Mouse (Mus musculus): ENCODE results near the gene Map3k5. TPM values are rescaled to one million over a fixed set of nuclear protein-coding genes. Genes with fewer than 3 reads are reported as not detected.
A peak's percentile ranks its signal among the peaks of the same experiment; 100 is the strongest.

Gene Map3k5
- polyA plus RNA-seq, 1 experiment from 2014 or later = 3.1 TPM

- H3K4me3 ChIP-seq (ENCODE audit: low read depth, low read length) = no peak overlapping the region
- H3K36me3 ChIP-seq (ENCODE audit: insufficient read depth, low read length) = no peaks in the 10 kb centered on the region
- H3K4me2 ChIP-seq (replicated peaks; ENCODE audit: low read depth, low read length) = no peak overlapping the region
- no peak overlapping the region for H3K9ac ChIP-seq (replicated peaks; ENCODE audit: low read depth)
- no peak for TF ChIP-seq EP300 (IDR thresholded peaks at IDR 0.05)
- TF ChIP-seq CTCF (IDR thresholded peaks at IDR 0.05) = no peak
- H3K27me3 ChIP-seq (replicated peaks; ENCODE audit: insufficient read depth, low read length) = no peaks in the 10 kb centered on the region
- DNase-seq (ENCODE audit: low spot score) = no peak
- H3K4me1 ChIP-seq (ENCODE audit: insufficient read depth, low read depth, low read length) = no peaks in the 10 kb centered on the region
- 45% methylated on average over 2 of the region's 2 CpGs for WGBS
- ATAC-seq = no peak
- no peaks in the 10 kb centered on the region for H3K9me3 ChIP-seq (ENCODE audit: low read length)
- no peak overlapping the region for H3K27ac ChIP-seq (ENCODE audit: low read length)
These were observed 153.6 kb downstream of the Map3k5 start for GRCm38 (mm10) chr10:20087841-20088240.

GRCm38 (mm10) chr10:20089026-20089425 is 154.8 kb downstream of the Map3k5 start:
- ATAC-seq = no peak
- DNase-seq (ENCODE audit: low spot score) = no peak
- no peaks in the 10 kb centered on the region for H3K36me3 ChIP-seq (ENCODE audit: insufficient read depth, low read length)
- no peak overlapping the region for H3K27ac ChIP-seq (ENCODE audit: low read length)
- no peaks in the 10 kb centered on the region for H3K4me1 ChIP-seq (ENCODE audit: insufficient read depth, low read depth, low read length)
- no peaks in the 10 kb centered on the region for H3K9me3 ChIP-seq (ENCODE audit: low read length)
- WGBS = 49% methylated on average over 3 of the region's 3 CpGs
- no peak for TF ChIP-seq CTCF (IDR thresholded peaks at IDR 0.05)
- no peak for TF ChIP-seq EP300 (IDR thresholded peaks at IDR 0.05)
- H3K27me3 ChIP-seq (replicated peaks; ENCODE audit: insufficient read depth, low read length) = no peaks in the 10 kb centered on the region
- H3K4me3 ChIP-seq (ENCODE audit: low read depth, low read length) = no peak overlapping the region
- no peak overlapping the region for H3K9ac ChIP-seq (replicated peaks; ENCODE audit: low read depth)
- H3K4me2 ChIP-seq (replicated peaks; ENCODE audit: low read depth, low read length) = no peak overlapping the region

- ATAC-seq (no peak), DNase-seq (ENCODE audit: low spot score) (no peak)
- no peaks in the 10 kb centered on the region for H3K9me3 ChIP-seq (ENCODE audit: low read length)
- H3K4me2 ChIP-seq (replicated peaks; ENCODE audit: low read depth, low read length) = no peak overlapping the region
- no peak for TF ChIP-seq EP300 (IDR thresholded peaks at IDR 0.05)
- no peak for TF ChIP-seq CTCF (IDR thresholded peaks at IDR 0.05)
- no peak overlapping the region for H3K9ac ChIP-seq (replicated peaks; ENCODE audit: low read depth)
- H3K27ac ChIP-seq (ENCODE audit: low read length) = no peak overlapping the region
- H3K27me3 ChIP-seq (replicated peaks; ENCODE audit: insufficient read depth, low read length) = no peaks in the 10 kb centered on the region
- no peak overlapping the region for H3K4me3 ChIP-seq (ENCODE audit: low read depth, low read length)
- H3K36me3 ChIP-seq (ENCODE audit: insufficient read depth, low read length) = no peaks in the 10 kb centered on the region
- no peaks in the 10 kb centered on the region for H3K4me1 ChIP-seq (ENCODE audit: insufficient read depth, low read depth, low read length)
- 91% methylated on average over 11 of the region's 11 CpGs for WGBS
These were observed 155.9 kb downstream of the Map3k5 start for GRCm38 (mm10) chr10:20090171-20090570.

- Histone ChIP-seq H3K9ac (replicated peaks; ENCODE audit: low read depth) (no peak overlapping the region), H3K27me3 (replicated peaks; ENCODE audit: insufficient read depth, low read length) (no peaks in the 10 kb centered on the region), H3K36me3 (ENCODE audit: insufficient read depth, low read length) (no peaks in the 10 kb centered on the region), H3K4me1 (ENCODE audit: insufficient read depth, low read depth, low read length) (no peaks in the 10 kb centered on the region), H3K27ac (ENCODE audit: low read length) (no peak overlapping the region), H3K4me2 (replicated peaks; ENCODE audit: low read depth, low read length) (no peak overlapping the region), H3K9me3 (ENCODE audit: low read length) (no peaks in the 10 kb centered on the region), H3K4me3 (ENCODE audit: low read depth, low read length) (no peak overlapping the region)
- DNase-seq (ENCODE audit: low spot score) = peak; percentile 27
- TF ChIP-seq CTCF (IDR thresholded peaks at IDR 0.05) = no peak
- TF ChIP-seq EP300 (IDR thresholded peaks at IDR 0.05) = no peak
- ATAC-seq = peak; percentile 66
- WGBS = 73% methylated on average over 2 of the region's 2 CpGs
These were observed 157.1 kb downstream of the Map3k5 start for GRCm38 (mm10) chr10:20091416-20091815.

GRCm38 (mm10) chr10:20092371-20092770 is 158.1 kb downstream of the Map3k5 start:
- Histone ChIP-seq H3K9me3 (ENCODE audit: low read length) (no peaks in the 10 kb centered on the region), H3K36me3 (ENCODE audit: insufficient read depth, low read length) (no peaks in the 10 kb centered on the region), H3K27me3 (replicated peaks; ENCODE audit: insufficient read depth, low read length) (no peaks in the 10 kb centered on the region), H3K27ac (ENCODE audit: low read length) (no peak overlapping the region), H3K4me3 (ENCODE audit: low read depth, low read length) (no peak overlapping the region), H3K4me1 (ENCODE audit: insufficient read depth, low read depth, low read length) (no peaks in the 10 kb centered on the region), H3K9ac (replicated peaks; ENCODE audit: low read depth) (no peak overlapping the region), H3K4me2 (replicated peaks; ENCODE audit: low read depth, low read length) (no peak overlapping the region)
- DNase-seq (ENCODE audit: low spot score) (no peak), ATAC-seq (no peak)
- TF ChIP-seq EP300 (IDR thresholded peaks at IDR 0.05) = no peak
- TF ChIP-seq CTCF (IDR thresholded peaks at IDR 0.05) = no peak
- WGBS = 91% methylated on average over 3 of the region's 3 CpGs

GRCm38 (mm10) chr10:20101456-20101855 is 167.2 kb downstream of the Map3k5 start:
- no peak overlapping the region for H3K9ac ChIP-seq (replicated peaks; ENCODE audit: low read depth)
- peaks cover 4% of the 10 kb centered on the region; the same call in 1 of the 2 replicates for H3K4me1 ChIP-seq (ENCODE audit: insufficient read depth, low read depth, low read length)
- WGBS = 96% methylated on average over 6 of the region's 6 CpGs
- no peaks in the 10 kb centered on the region for H3K27me3 ChIP-seq (replicated peaks; ENCODE audit: insufficient read depth, low read length)
- peaks cover 4% of the 10 kb centered on the region for H3K36me3 ChIP-seq (ENCODE audit: insufficient read depth, low read length)
- TF ChIP-seq EP300 (IDR thresholded peaks at IDR 0.05) (no peak), CTCF (IDR thresholded peaks at IDR 0.05) (no peak)
- H3K4me3 ChIP-seq (ENCODE audit: low read depth, low read length) = no peak overlapping the region
- DNase-seq (ENCODE audit: low spot score) (no peak), ATAC-seq (no peak)
- no peaks in the 10 kb centered on the region for H3K9me3 ChIP-seq (ENCODE audit: low read length)
- H3K27ac ChIP-seq (ENCODE audit: low read length) = no peak overlapping the region
- no peak overlapping the region for H3K4me2 ChIP-seq (replicated peaks; ENCODE audit: low read depth, low read length)
